Mouse (Mus musculus) embryonic facial prominence, embryonic 15.5 days (tissue): ENCODE results near the gene Sez6. TPM values are rescaled to one million over a fixed set of nuclear protein-coding genes. Genes with fewer than 3 reads are reported as not detected.

ENCODE experiments used
- polyA plus RNA-seq: library from polyadenylated mRNA; unstranded; fragments of >200 nt; fragmentation: Nextera tagmentation; extraction: Ambion mirVana; gene quantifications from 2 replicates; pipeline ENCODE4 v1.2.1, GENCODE M21; 2015

Sez6 gene
- polyA plus RNA-seq, 1 experiment from 2014 or later, result 1.3 TPM

Other genes starting within 250 kb of the Sez6 start
- gene Nufip2, start 244.6 kb upstream of the Sez6 start, polyA plus RNA-seq, result 5.1 and 5.2 TPM in 2 replicates
- 6.0 and 7.2 TPM in 2 replicates for gene Cryba1, start 205.5 kb upstream of the Sez6 start, polyA plus RNA-seq
- gene Myo18a, start 167.6 kb upstream of the Sez6 start, polyA plus RNA-seq, result 56.3 and 58.9 TPM in 2 replicates
- gene Gm10277, start 143.1 kb upstream of the Sez6 start, polyA plus RNA-seq, result 1.3 and 1.4 TPM in 2 replicates
- gene Pipox, start 36.7 kb upstream of the Sez6 start, polyA plus RNA-seq, result 0.45 and 1.0 TPM in 2 replicates
- gene Phf12, start 52.0 kb downstream of the Sez6 start, polyA plus RNA-seq, result 16.8 and 18.4 TPM in 2 replicates
- gene Dhrs13, start 101.5 kb downstream of the Sez6 start, polyA plus RNA-seq, result 18.5 and 19.7 TPM in 2 replicates
- 65.5 and 65.7 TPM in 2 replicates for gene Flot2, start 107.1 kb downstream of the Sez6 start, polyA plus RNA-seq
- gene Eral1, start 149.6 kb downstream of the Sez6 start, polyA plus RNA-seq, result 33.3 and 33.6 TPM in 2 replicates
- gene Fam222b, start 163.9 kb downstream of the Sez6 start, polyA plus RNA-seq, result 14.4 and 17.3 TPM in 2 replicates
- gene Traf4, start 234.8 kb downstream of the Sez6 start, polyA plus RNA-seq, result 83.1 and 89.3 TPM in 2 replicates
- 17.3 and 18.4 TPM in 2 replicates for gene Nek8, start 245.9 kb downstream of the Sez6 start, polyA plus RNA-seq
- gene Tlcd1, start 245.9 kb downstream of the Sez6 start, polyA plus RNA-seq, result 30.3 and 32.8 TPM in 2 replicates